Mouse (Mus musculus) heart, postnatal 0 days (tissue): Measurements from ENCODE around the gene Mipol1. TPM values are rescaled to one million over a fixed set of nuclear protein-coding genes. Genes with fewer than 3 reads are reported as not detected.

Source experiments
- ATAC-seq: fragments of 200-750 bp; cut with Nextera tagmentation; 2 replicates; pipeline ENCODE4 v1.8.0; 2017; ENCODE audit warnings: low read depth, moderate number of reproducible peaks, moderate library complexity; ENCODE audit not compliant: insufficient read depth
- DNase-seq: peaks from one replicate; pipeline ENCODE4 v3.0.0-alpha.2; 2016; ENCODE audit warnings: low spot score
- H3K27ac ChIP-seq: fragments of 300-500 bp; sonication (generic); 2 replicates; pipeline ENCODE4 v1.5.1; 2014; ENCODE audit warnings: low read depth, mild to moderate bottlenecking
- H3K27me3 ChIP-seq: fragments of 300-500 bp; sonication (generic); 2 replicates; pipeline ENCODE4 v1.6.1; 2014; ENCODE audit warnings: low read length, mixed read lengths; ENCODE audit not compliant: control insufficient read depth, insufficient read depth
- H3K36me3 ChIP-seq: fragments of 300-500 bp; sonication (generic); replicated peaks from 2 replicates; pipeline ENCODE4 v1.6.1; 2014; ENCODE audit warnings: low read length, mixed read lengths; ENCODE audit not compliant: control insufficient read depth, insufficient read depth
- H3K4me1 ChIP-seq: fragments of 300-500 bp; sonication (generic); 2 replicates; pipeline ENCODE4 v1.6.1; 2014; ENCODE audit warnings: antibody characterized with exemption; ENCODE audit not compliant: control insufficient read depth, insufficient read depth
- H3K4me2 ChIP-seq: fragments of 300-500 bp; sonication (generic); 2 replicates; pipeline ENCODE4 v1.6.1; 2014; ENCODE audit warnings: low read depth, mild to moderate bottlenecking, low read length, moderate library complexity
- H3K4me3 ChIP-seq: fragments of 300-500 bp; sonication (generic); 2 replicates; pipeline ENCODE4 v1.5.1; 2014; ENCODE audit warnings: low read depth, low read length
- H3K9ac ChIP-seq: fragments of 300-500 bp; sonication (generic); replicated peaks from 2 replicates; pipeline ENCODE4 v1.6.1; 2014; ENCODE audit warnings: low read depth, low read length, mixed read lengths
- H3K9me3 ChIP-seq: fragments of 300-500 bp; sonication (generic); replicated peaks from 2 replicates; pipeline ENCODE4 v1.6.1; 2016; ENCODE audit warnings: low read length; ENCODE audit not compliant: control insufficient read depth
- CTCF ChIP-seq: IDR thresholded peaks from 2 replicates; pipeline ENCODE4 v1.5.1; 2016; ENCODE audit warnings: antibody characterized with exemption, control low read depth, low read depth
- EP300 ChIP-seq: IDR thresholded peaks from 2 replicates; pipeline ENCODE4 v1.6.1; 2016; ENCODE audit warnings: antibody characterized with exemption, low read depth
- WGBS: fragments of 180-500 bp; shearing (Covaris S2); extraction: QIAGEN DNeasy Blood & Tissue Kit; methylation state at CpG from one replicate; pipeline ENCODE4 v1.1.7; 2014; 5-methylcytosine and 5-hydroxymethylcytosine counted together
- polyA plus RNA-seq: library from polyadenylated mRNA; unstranded; fragments of >200 nt; fragmentation: Nextera tagmentation; extraction: Ambion mirVana; gene quantifications from 2 replicates; pipeline ENCODE4 v1.2.1, GENCODE M21; 2015
- total RNA-seq: library from RNA; depleted of rRNA; stranded (reverse); fragments of >200 nt; gene quantifications from 2 replicates; pipeline ENCODE4 v1.2.3, GENCODE M21; 2014; ENCODE audit warnings: low replicate concordance

The Mipol1 gene
- total and polyA plus RNA-seq, 2 experiments from 2014 or later, result 5.9 to 6.9 TPM

DNA sequence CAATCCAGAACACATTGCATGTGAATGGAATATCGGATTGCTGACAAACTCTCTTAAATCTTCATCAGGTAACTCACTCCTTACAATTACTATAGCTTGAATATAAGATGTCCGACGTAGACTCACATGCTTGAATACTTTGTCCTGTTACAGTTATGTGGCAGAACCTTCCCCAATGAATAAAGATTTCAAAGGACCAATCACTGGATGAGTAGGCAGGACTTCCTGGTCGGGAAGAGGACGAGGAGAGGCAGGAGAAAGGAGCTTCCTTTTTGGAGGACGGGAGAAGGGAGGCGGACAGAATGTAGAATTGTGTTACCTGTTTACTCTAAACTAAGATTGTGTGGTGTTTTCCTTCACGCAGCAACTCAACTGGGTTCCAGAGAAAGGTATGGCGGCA is 3.8 kb upstream of the Mipol1 start:
- ATAC-seq (no peak), DNase-seq (no peak)
- Histone ChIP-seq H3K27ac (no peak overlapping the region), H3K9me3 (no peaks in the 10 kb centered on the region), H3K36me3 (no peaks in the 10 kb centered on the region), H3K27me3 (no peaks in the 10 kb centered on the region), H3K4me2 (no peak overlapping the region), H3K4me1 (0 out of 2 replicates have a peak, but pooled peaks cover 7% of the 10 kb centered on the region), H3K9ac (no peak overlapping the region), H3K4me3 (no peak overlapping the region)
- WGBS, result 78% methylated on average over 9 of the region's 9 CpGs
- TF ChIP-seq CTCF (no peak), EP300 (no peak)

DNA sequence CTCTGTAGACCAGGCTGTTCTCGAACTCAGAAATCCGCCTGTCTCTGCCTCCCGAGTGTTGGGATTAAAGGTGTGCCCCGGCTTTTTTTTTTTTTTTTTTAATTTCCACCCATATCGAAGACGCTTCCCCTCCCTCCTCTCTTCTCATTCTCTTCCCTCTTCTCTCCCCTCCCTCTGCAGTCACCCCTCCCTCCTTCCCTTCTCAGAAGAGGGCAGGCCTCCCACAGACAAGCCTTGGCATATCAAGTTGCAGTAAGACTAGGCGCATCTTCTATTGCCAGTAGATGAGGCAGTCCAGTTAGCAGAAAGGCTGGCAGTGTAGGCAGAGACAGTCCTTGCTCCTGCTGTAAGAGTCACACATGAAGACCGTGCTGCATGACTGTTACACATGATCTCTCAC is 2.5 kb upstream of the Mipol1 start:
- ATAC-seq (no peak), DNase-seq (no peak)
- Histone ChIP-seq H3K9me3 (no peaks in the 10 kb centered on the region), H3K9ac (no peak overlapping the region), H3K4me2 (no peak overlapping the region), H3K27ac (no peak overlapping the region), H3K4me1 (0 out of 2 replicates have a peak, but pooled peaks cover 9% of the 10 kb centered on the region), H3K27me3 (no peaks in the 10 kb centered on the region), H3K36me3 (no peaks in the 10 kb centered on the region), H3K4me3 (no peak overlapping the region)
- no peak for TF ChIP-seq EP300
- TF ChIP-seq CTCF, result no peak
- 87% methylated on average over 5 of the region's 8 CpGs for WGBS

DNA sequence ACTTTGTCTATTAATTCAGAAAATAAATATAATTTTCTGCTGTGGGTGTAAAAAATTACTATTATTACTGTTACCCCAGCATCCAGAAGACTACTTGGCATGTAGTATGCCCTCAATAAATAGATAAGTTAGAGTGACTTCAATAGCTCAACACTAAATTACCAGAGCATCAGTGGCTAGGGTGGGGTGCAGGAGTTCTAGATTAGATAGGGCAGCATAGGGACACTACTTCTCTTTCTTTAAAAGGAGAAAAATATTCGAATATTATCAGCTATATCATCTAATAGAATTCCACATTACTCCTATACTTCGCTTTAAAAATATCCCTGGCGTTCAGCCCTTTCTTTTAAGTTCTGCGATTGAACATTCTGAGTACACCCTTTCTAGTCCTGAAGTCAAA is 524 bp upstream of the Mipol1 start:
- DNase-seq (no peak), ATAC-seq (no peak)
- Histone ChIP-seq H3K4me1 (0 out of 2 replicates have a peak, but pooled peaks cover 9% of the 10 kb centered on the region), H3K27me3 (no peaks in the 10 kb centered on the region), H3K4me3 (peak overlapping the region; percentile 84), H3K9ac (peak overlapping the region; percentile 45), H3K4me2 (peak overlapping the region; percentile 70), H3K36me3 (no peaks in the 10 kb centered on the region), H3K27ac (peak overlapping the region; percentile 88), H3K9me3 (no peaks in the 10 kb centered on the region)
- TF ChIP-seq CTCF (no peak), EP300 (no peak)
- WGBS, result 15% methylated on average over 4 of the region's 4 CpGs

DNA sequence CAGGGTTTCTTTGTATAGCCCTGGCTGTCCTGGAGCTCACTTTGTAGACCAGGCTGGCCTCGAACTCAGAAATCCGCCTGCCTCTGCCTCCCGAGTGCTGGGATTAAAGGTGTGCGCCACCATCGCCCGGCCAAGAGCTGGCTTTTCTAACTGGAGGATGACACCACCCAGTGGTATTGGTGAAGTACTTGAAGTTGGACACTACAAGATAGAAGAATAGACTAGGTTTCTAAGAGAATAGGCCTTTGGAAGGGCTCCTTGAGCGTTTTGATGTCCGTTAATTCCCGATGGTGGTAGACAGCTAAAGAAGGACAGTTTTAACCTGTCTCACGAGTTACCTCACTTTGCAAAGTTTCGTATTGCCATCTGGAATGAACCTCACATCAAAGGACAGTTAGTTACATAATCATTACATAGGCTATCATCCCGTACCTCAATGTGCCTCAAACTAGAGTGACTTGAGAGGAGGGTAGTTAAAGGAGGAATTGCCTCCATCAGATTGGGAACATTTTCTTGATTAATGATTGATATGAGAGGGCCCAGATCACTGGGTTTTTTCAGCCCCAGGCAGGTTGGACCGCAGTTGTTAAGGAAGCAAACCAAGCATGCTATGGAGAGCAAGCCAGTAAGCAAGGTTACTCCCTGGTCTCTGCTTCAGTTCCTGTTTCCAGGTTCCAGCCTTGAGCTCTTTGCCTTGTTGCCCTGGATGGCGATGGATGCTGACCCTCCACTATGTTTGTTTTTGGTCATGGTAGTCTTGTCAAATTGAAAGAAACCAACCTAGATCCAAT is 1.1 kb downstream of the Mipol1 start:
- H3K4me2 ChIP-seq, result peak overlapping the region; percentile 70
- DNase-seq (peak; percentile 27), ATAC-seq (no peak)
- peak overlapping the region; percentile 84 for H3K4me3 ChIP-seq
- WGBS, result 61% methylated on average over 14 of the region's 14 CpGs
- peak overlapping the region; percentile 88; the same call in 1 of the 2 replicates for H3K27ac ChIP-seq
- H3K27me3 ChIP-seq, result no peaks in the 10 kb centered on the region
- no peaks in the 10 kb centered on the region for H3K9me3 ChIP-seq
- no peaks in the 10 kb centered on the region for H3K36me3 ChIP-seq
- TF ChIP-seq EP300, result no peak
- peak; percentile 19; the same call in 1 of the 2 replicates for TF ChIP-seq CTCF
- 0 out of 2 replicates have a peak, but pooled peaks cover 9% of the 10 kb centered on the region for H3K4me1 ChIP-seq
- H3K9ac ChIP-seq, result peak overlapping the region; percentile 77

DNA sequence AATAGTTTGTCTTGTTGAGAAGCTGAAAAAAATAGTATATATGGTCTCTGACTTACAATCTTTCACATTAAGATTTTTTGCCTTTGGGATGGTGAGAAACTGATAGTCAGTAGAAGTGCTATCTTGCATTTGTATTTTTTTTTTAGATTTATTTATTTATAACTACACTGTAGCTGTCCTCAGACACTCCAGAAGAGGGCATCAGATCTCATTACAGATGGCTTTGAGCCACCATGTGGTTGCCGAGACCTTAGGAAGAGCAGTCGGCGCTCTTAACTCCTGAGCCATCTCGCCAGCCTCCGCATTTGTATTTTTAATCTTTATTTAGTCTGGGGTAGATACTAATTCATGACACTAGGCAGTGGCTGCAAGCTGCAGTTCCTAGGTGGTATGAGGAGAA is 3.2 kb downstream of the Mipol1 start:
- no peak overlapping the region for H3K9ac ChIP-seq
- no peaks in the 10 kb centered on the region for H3K27me3 ChIP-seq
- peaks cover 4% of the 10 kb centered on the region for H3K36me3 ChIP-seq
- TF ChIP-seq EP300, result no peak
- TF ChIP-seq CTCF, result no peak
- 0 out of 2 replicates have a peak, but pooled peaks cover 9% of the 10 kb centered on the region for H3K4me1 ChIP-seq
- no peaks in the 10 kb centered on the region for H3K9me3 ChIP-seq
- H3K4me3 ChIP-seq, result no peak overlapping the region
- WGBS, result 74% methylated on average over 5 of the region's 5 CpGs
- no peak overlapping the region for H3K4me2 ChIP-seq
- H3K27ac ChIP-seq, result no peak overlapping the region
- DNase-seq (no peak), ATAC-seq (no peak)
